Mouse (Mus musculus): ENCODE measurements around the gene Pvr.
"Not testable (repeated sequence)": the region's sequence is repeated elsewhere in the genome, so short reads cannot be mapped to it uniquely, and the experiment has no call there.

The Pvr gene

GRCm38 (mm10) chr7:19932877-19933809 is 12.2 kb upstream of the Pvr start:
- no peak for DNase-seq (ENCODE audit: low spot score in 2 of 2)

- no peak for DNase-seq (ENCODE audit: low spot score in 2 of 2)
Observed at GRCm38 (mm10) chr7:19932133-19932876, 11.3 kb upstream of the Pvr start.

GRCm38 (mm10) chr7:19930481-19930880 is 9.5 kb upstream of the Pvr start:
- not testable (repeated sequence) for DNase-seq (ENCODE audit: low spot score in 2 of 2)

- no peak for DNase-seq (ENCODE audit: low spot score in 2 of 2)
Observed at GRCm38 (mm10) chr7:19928486-19928885, 7.5 kb upstream of the Pvr start.

- DNase-seq (ENCODE audit: low spot score in 2 of 2) = no peak
Observed at GRCm38 (mm10) chr7:19926849-19927480, 6.0 kb upstream of the Pvr start.

GRCm38 (mm10) chr7:19925376-19925775 is 4.4 kb upstream of the Pvr start:
- no peak for DNase-seq (ENCODE audit: low spot score in 2 of 2)

- no peak for DNase-seq (ENCODE audit: low spot score in 2 of 2)
Observed at GRCm38 (mm10) chr7:19923797-19924196, 2.8 kb upstream of the Pvr start.

GRCm38 (mm10) chr7:19923354-19923753 is 2.4 kb upstream of the Pvr start:
- DNase-seq (ENCODE audit: low spot score in 2 of 2) = no peak

GRCm38 (mm10) chr7:19920166-19920505 is 824 bp downstream of the Pvr start:
- DNase-seq (ENCODE audit: low spot score in 2 of 2) = no peak

- DNase-seq (ENCODE audit: low spot score in 2 of 2) = no peak
Observed at GRCm38 (mm10) chr7:19914558-19914957, 6.4 kb downstream of the Pvr start.

- DNase-seq (ENCODE audit: low spot score in 2 of 2) = no peak
Observed at GRCm38 (mm10) chr7:19911695-19912524, 9.1 kb downstream of the Pvr start.

- DNase-seq (ENCODE audit: low spot score in 2 of 2) = no peak
Observed at GRCm38 (mm10) chr7:19911292-19911658, 9.7 kb downstream of the Pvr start.

- peak; percentile 51 to 69 for DNase-seq (ENCODE audit: low spot score in 2 of 2)
Observed at GRCm38 (mm10) chr7:19910421-19911291, 10.3 kb downstream of the Pvr start.

- peak; percentile 43 to 67 for DNase-seq (ENCODE audit: low spot score in 2 of 2)
Observed at GRCm38 (mm10) chr7:19889881-19890280, 31.1 kb downstream of the Pvr start.

GRCm38 (mm10) chr7:19887849-19888248 is 33.1 kb downstream of the Pvr start, which contains the start of gene Ceacam19:
TSS of gene Ceacam19 (minus strand) at chr7:19887965.
- no peak for DNase-seq (ENCODE audit: low spot score in 2 of 2)

GRCm38 (mm10) chr7:19880754-19881153 is 40.2 kb downstream of the Pvr start:
- no peak for DNase-seq (ENCODE audit: low spot score in 2 of 2)

- peak in 1 of 2 experiments; percentile 37 for DNase-seq (ENCODE audit: low spot score in 2 of 2)
Observed at GRCm38 (mm10) chr7:19876781-19877425, 44.1 kb downstream of the Pvr start.

GRCm38 (mm10) chr7:19875948-19876682 is 44.8 kb downstream of the Pvr start:
- no peak for DNase-seq (ENCODE audit: low spot score in 2 of 2)

- peak in 1 of 2 experiments; percentile 57 for DNase-seq (ENCODE audit: low spot score in 2 of 2)
Observed at GRCm38 (mm10) chr7:19871943-19872601, 48.9 kb downstream of the Pvr start.
